Comparison of ENCODE assay signal across 8 mouse cellular contexts in genomic region chr1:182019926-182020801, GRCm38 (mm10). TPM values are rescaled to one million over a fixed set of nuclear protein-coding genes. Genes with fewer than 3 reads are reported as not detected.
DNase-seq lines count a peak whose midpoint lies in the region; ATAC-seq lines count a peak whose summit lies in the region.

TSS of gene Enah (minus strand) at chr1:182019990.

- peak within 1 kb of the TSS; percentile 97 for H3K9ac ChIP-seq in hindbrain, embryonic 14.5 days

- H3K27ac ChIP-seq in hindbrain, embryonic 14.5 days = peak within 1 kb of the TSS; percentile 94

- H3K4me2 ChIP-seq in hindbrain, embryonic 14.5 days (replicated peaks) = peak within 1 kb of the TSS; percentile 61

- peak; percentile 84 for ATAC-seq in hindbrain, embryonic 14.5 days (ENCODE audit: low FRiP score)

- peaks cover 21% of the 10 kb centered on the region for H3K4me1 ChIP-seq in hindbrain, embryonic 14.5 days (replicated peaks; ENCODE audit: control insufficient read depth, insufficient read depth, low read length)

- WGBS in hindbrain, embryonic 14.5 days = under 1% methylated on average over 91 of the region's 109 CpGs

- H3K36me3 ChIP-seq in hindbrain, embryonic 14.5 days (replicated peaks; ENCODE audit: control insufficient read depth, insufficient read depth) = no peaks in the 10 kb centered on the region

- peak within 1 kb of the TSS; percentile 83 for H3K4me3 ChIP-seq in hindbrain, embryonic 14.5 days (replicated peaks; ENCODE audit: low read length)

- no peaks in the 10 kb centered on the region for H3K27me3 ChIP-seq in hindbrain, embryonic 14.5 days (ENCODE audit: control insufficient read depth, insufficient read depth, low read length)

- no peaks in the 10 kb centered on the region for H3K9me3 ChIP-seq in hindbrain, embryonic 14.5 days (ENCODE audit: control insufficient read depth, low read length)

- peak; percentile 78 for DNase-seq in ZHBTc4 (ENCODE audit: low read depth, low spot score)
- DNase-seq in cerebellum, postnatal 25 days = peak; percentile 82 to 92
- DNase-seq in gastrocnemius, adult 18-20 months (ENCODE audit: low spot score) = peak; percentile 38
- DNase-seq in hindbrain, embryonic 14.5 days (ENCODE audit: low spot score) = peak; percentile 86
- DNase-seq in left cerebral cortex, adult 18-20 months (ENCODE audit: low spot score in 2 of 2) = peak; percentile 66 to 73
- DNase-seq in lung, postnatal 25 days (ENCODE audit: low spot score) = peak; percentile 32
- peak; percentile 79 for DNase-seq in right cerebral cortex, adult 18-20 months
- no peak for DNase-seq in spleen, adult 12 weeks (ENCODE audit: low spot score)

RNA-seq across cellular contexts. Expression of gene Enah, which starts in this region (rescaled TPM):
- 100 to 1,000 TPM in 1 of 2 experiments, 10 to 100 TPM in 1; 45.0 to 176 TPM for total RNA-seq in gastrocnemius, adult 18-20 months (2021)
- polyA plus RNA-seq in hindbrain, embryonic 14.5 days (2014; fragmentation: Nextera tagmentation; extraction: Ambion mirVana) = 31.3 and 37.7 TPM in 2 replicates
- 100 to 1,000 TPM; 145 to 154 TPM for total RNA-seq in left cerebral cortex, adult 18-20 months (2021)
